Mouse (Mus musculus): Measurements from ENCODE around the gene Ppp2r5a. TPM values are rescaled to one million over a fixed set of nuclear protein-coding genes. Genes with fewer than 3 reads are reported as not detected.

Ppp2r5a gene
- polyA plus RNA-seq, 2 experiments = 30.3 to 40.1 TPM

- H3K9ac ChIP-seq (ENCODE audit: low read depth, low read length, severe bottlenecking) = 0 out of 2 replicates have a peak overlapping the region, but pooled peaks have one; percentile 28
- no peaks in the 10 kb centered on the region for H3K27me3 ChIP-seq (ENCODE audit: control insufficient read depth, insufficient read depth, low read length)
- WGBS = 57% methylated on average over 10 of the region's 10 CpGs
- 0 out of 2 replicates have a peak overlapping the region, but pooled peaks have one; percentile 14 for H3K4me2 ChIP-seq (replicated peaks; ENCODE audit: low read depth, low read length, severe bottlenecking)
- H3K36me3 ChIP-seq (ENCODE audit: control insufficient read depth, insufficient read depth, low read length) = no peaks in the 10 kb centered on the region
- no peaks in the 10 kb centered on the region for H3K9me3 ChIP-seq (ENCODE audit: control insufficient read depth, low read length)
- H3K4me3 ChIP-seq (replicated peaks; ENCODE audit: low read length) = no peak overlapping the region
- no peak for TF ChIP-seq POLR2A (IDR thresholded peaks at IDR 0.05; ENCODE audit: borderline replicate concordance, extremely low read depth, insufficient read depth, insufficient read length)
- DNase-seq (ENCODE audit: low spot score) (no peak), ATAC-seq (ENCODE audit: low FRiP score, low read depth) (no peak)
- no peaks in the 10 kb centered on the region for H3K4me1 ChIP-seq (ENCODE audit: control insufficient read depth, insufficient read depth, low read length)
- H3K27ac ChIP-seq (replicated peaks; ENCODE audit: low read depth, low read length) = no peak overlapping the region
Observed at GRCm38 (mm10) chr1:191410294-191411036, 7.4 kb upstream of the Ppp2r5a start.

- 54% methylated on average over 12 of the region's 12 CpGs for WGBS
Observed at GRCm38 (mm10) chr1:191407246-191407645, 4.2 kb upstream of the Ppp2r5a start.

GRCm38 (mm10) chr1:191406516-191406915 is 3.4 kb upstream of the Ppp2r5a start:
- Histone ChIP-seq H3K4me3 (replicated peaks; ENCODE audit: low read length) (no peak overlapping the region), H3K9ac (ENCODE audit: low read depth, low read length, severe bottlenecking) (no peak overlapping the region), H3K4me2 (replicated peaks; ENCODE audit: low read depth, low read length, severe bottlenecking) (no peak overlapping the region), H3K36me3 (ENCODE audit: control insufficient read depth, insufficient read depth, low read length) (no peaks in the 10 kb centered on the region), H3K27ac (replicated peaks; ENCODE audit: low read depth, low read length) (no peak overlapping the region), H3K9me3 (ENCODE audit: control insufficient read depth, low read length) (no peaks in the 10 kb centered on the region), H3K4me1 (ENCODE audit: control insufficient read depth, insufficient read depth, low read length) (0 out of 2 replicates have a peak, but pooled peaks cover 3% of the 10 kb centered on the region), H3K27me3 (ENCODE audit: control insufficient read depth, insufficient read depth, low read length) (no peaks in the 10 kb centered on the region)
- ATAC-seq (ENCODE audit: low FRiP score, low read depth) (no peak), DNase-seq (ENCODE audit: low spot score) (no peak)
- 97% methylated on average over 8 of the region's 8 CpGs for WGBS
- TF ChIP-seq POLR2A (IDR thresholded peaks at IDR 0.05; ENCODE audit: borderline replicate concordance, extremely low read depth, insufficient read depth, insufficient read length) = no peak

More at GRCm38 (mm10) chr1:191407246-191407645, 4.2 kb upstream of the Ppp2r5a start:
- H3K27ac ChIP-seq (replicated peaks; ENCODE audit: low read depth, low read length) = no peak overlapping the region
- no peak overlapping the region for H3K4me3 ChIP-seq (replicated peaks; ENCODE audit: low read length)
- H3K4me1 ChIP-seq (ENCODE audit: control insufficient read depth, insufficient read depth, low read length) = 0 out of 2 replicates have a peak, but pooled peaks cover 3% of the 10 kb centered on the region
- no peaks in the 10 kb centered on the region for H3K27me3 ChIP-seq (ENCODE audit: control insufficient read depth, insufficient read depth, low read length)
- H3K9me3 ChIP-seq (ENCODE audit: control insufficient read depth, low read length) = no peaks in the 10 kb centered on the region
- no peak overlapping the region for H3K4me2 ChIP-seq (replicated peaks; ENCODE audit: low read depth, low read length, severe bottlenecking)
- no peaks in the 10 kb centered on the region for H3K36me3 ChIP-seq (ENCODE audit: control insufficient read depth, insufficient read depth, low read length)
- no peak for TF ChIP-seq POLR2A (IDR thresholded peaks at IDR 0.05; ENCODE audit: borderline replicate concordance, extremely low read depth, insufficient read depth, insufficient read length)
- H3K9ac ChIP-seq (ENCODE audit: low read depth, low read length, severe bottlenecking) = no peak overlapping the region
- ATAC-seq (ENCODE audit: low FRiP score, low read depth) (no peak), DNase-seq (ENCODE audit: low spot score) (no peak)

GRCm38 (mm10) chr1:191404721-191405329 is 1.8 kb upstream of the Ppp2r5a start:
- WGBS = 72% methylated on average over 10 of the region's 10 CpGs
- Histone ChIP-seq H3K27me3 (ENCODE audit: control insufficient read depth, insufficient read depth, low read length) (no peaks in the 10 kb centered on the region), H3K9ac (ENCODE audit: low read depth, low read length, severe bottlenecking) (no peak overlapping the region), H3K4me3 (replicated peaks; ENCODE audit: low read length) (no peak overlapping the region), H3K4me1 (ENCODE audit: control insufficient read depth, insufficient read depth, low read length) (0 out of 2 replicates have a peak, but pooled peaks cover 3% of the 10 kb centered on the region), H3K9me3 (ENCODE audit: control insufficient read depth, low read length) (no peaks in the 10 kb centered on the region), H3K4me2 (replicated peaks; ENCODE audit: low read depth, low read length, severe bottlenecking) (no peak overlapping the region), H3K36me3 (ENCODE audit: control insufficient read depth, insufficient read depth, low read length) (no peaks in the 10 kb centered on the region), H3K27ac (replicated peaks; ENCODE audit: low read depth, low read length) (no peak overlapping the region)
- ATAC-seq (ENCODE audit: low FRiP score, low read depth) (no peak), DNase-seq (ENCODE audit: low spot score) (no peak)
- no peak for TF ChIP-seq POLR2A (IDR thresholded peaks at IDR 0.05; ENCODE audit: borderline replicate concordance, extremely low read depth, insufficient read depth, insufficient read length)

GRCm38 (mm10) chr1:191404301-191404700 is 1.2 kb upstream of the Ppp2r5a start:
- Histone ChIP-seq H3K27ac (replicated peaks; ENCODE audit: low read depth, low read length) (no peak overlapping the region), H3K4me1 (ENCODE audit: control insufficient read depth, insufficient read depth, low read length) (0 out of 2 replicates have a peak, but pooled peaks cover 3% of the 10 kb centered on the region), H3K27me3 (ENCODE audit: control insufficient read depth, insufficient read depth, low read length) (no peaks in the 10 kb centered on the region), H3K9me3 (ENCODE audit: control insufficient read depth, low read length) (no peaks in the 10 kb centered on the region), H3K36me3 (ENCODE audit: control insufficient read depth, insufficient read depth, low read length) (no peaks in the 10 kb centered on the region), H3K9ac (ENCODE audit: low read depth, low read length, severe bottlenecking) (no peak overlapping the region), H3K4me3 (replicated peaks; ENCODE audit: low read length) (no peak overlapping the region), H3K4me2 (replicated peaks; ENCODE audit: low read depth, low read length, severe bottlenecking) (no peak overlapping the region)
- DNase-seq (ENCODE audit: low spot score) (no peak), ATAC-seq (ENCODE audit: low FRiP score, low read depth) (no peak)
- 48% methylated on average over 1 of the region's 1 CpGs for WGBS
- no peak for TF ChIP-seq POLR2A (IDR thresholded peaks at IDR 0.05; ENCODE audit: borderline replicate concordance, extremely low read depth, insufficient read depth, insufficient read length)

Data from limb, embryonic 14.5 days (tissue).